Mouse (Mus musculus) heart, embryonic 13.5 days (tissue): Measurements from ENCODE around the gene Xpr1. TPM values are rescaled to one million over a fixed set of nuclear protein-coding genes. Genes with fewer than 3 reads are reported as not detected.
A peak's percentile ranks its signal among the peaks of the same experiment; 100 is the strongest.

Source experiments
- ATAC-seq: fragments of 200-750 bp; cut with Nextera tagmentation; 2 replicates; pipeline ENCODE4 v1.8.0; 2017; ENCODE audit warnings: moderate TSS enrichment; ENCODE audit not compliant: insufficient number of reproducible peaks, low FRiP score, low TSS enrichment; ENCODE audit errors: extremely low read depth
- H3K27ac ChIP-seq: fragments of 300-500 bp; sonication (generic); replicated peaks from 2 replicates; pipeline ENCODE4 v1.5.1; 2015; ENCODE audit warnings: moderate library complexity, mild to moderate bottlenecking, inconsistent platforms
- H3K27me3 ChIP-seq: fragments of 300-500 bp; sonication (generic); replicated peaks from 2 replicates; pipeline ENCODE4 v1.6.1; 2015; ENCODE audit warnings: mild to moderate bottlenecking, inconsistent platforms
- H3K36me3 ChIP-seq: fragments of 300-500 bp; sonication (generic); 2 replicates; pipeline ENCODE4 v1.6.1; 2015; ENCODE audit warnings: mild to moderate bottlenecking, inconsistent platforms
- H3K4me1 ChIP-seq: fragments of 300-500 bp; sonication (generic); 2 replicates; pipeline ENCODE4 v1.6.1; 2015; ENCODE audit warnings: inconsistent platforms
- H3K4me2 ChIP-seq: fragments of 300-500 bp; sonication (generic); 2 replicates; pipeline ENCODE4 v1.6.1; 2015; ENCODE audit warnings: inconsistent platforms, mild to moderate bottlenecking, moderate library complexity
- H3K4me3 ChIP-seq: fragments of 300-500 bp; sonication (generic); 2 replicates; pipeline ENCODE4 v1.5.1; 2015; ENCODE audit warnings: moderate library complexity, mild to moderate bottlenecking, inconsistent platforms
- H3K9ac ChIP-seq: fragments of 300-500 bp; sonication (generic); 2 replicates; pipeline ENCODE4 v1.6.1; 2015; ENCODE audit warnings: inconsistent platforms, mild to moderate bottlenecking, moderate library complexity
- H3K9me3 ChIP-seq: fragments of 300-500 bp; sonication (generic); 2 replicates; pipeline ENCODE4 v1.6.1; 2016; ENCODE audit warnings: inconsistent platforms
- WGBS: fragments of 180-500 bp; shearing (Covaris S2); methylation state at CpG from one replicate; pipeline ENCODE4 v1.1.7; 2015; ENCODE audit warnings: mixed read lengths; 5-methylcytosine and 5-hydroxymethylcytosine counted together
- polyA plus RNA-seq: library from polyadenylated mRNA; unstranded; fragments of >200 nt; fragmentation: Nextera tagmentation; extraction: Ambion mirVana; gene quantifications from 2 replicates; pipeline ENCODE4 v1.2.1, GENCODE M21; 2015

Gene Xpr1
- polyA plus RNA-seq, 1 experiment from 2014 or later, result 9.5 TPM

- H3K36me3 ChIP-seq, result no peaks in the 10 kb centered on the region
These were observed 10.1 kb upstream of the Xpr1 start for GRCm38 (mm10) chr1:155427126-155427865.

GRCm38 (mm10) chr1:155425743-155426315 is 8.6 kb upstream of the Xpr1 start:
- no peaks in the 10 kb centered on the region for H3K27me3 ChIP-seq

More at GRCm38 (mm10) chr1:155427126-155427865, 10.1 kb upstream of the Xpr1 start:
- H3K9ac ChIP-seq, result no peak overlapping the region
- no peak for ATAC-seq
- no peak overlapping the region for H3K27ac ChIP-seq
- H3K4me3 ChIP-seq, result no peak overlapping the region
- H3K9me3 ChIP-seq, result no peaks in the 10 kb centered on the region
- peaks cover 14% of the 10 kb centered on the region; the same call in 1 of the 2 replicates for H3K4me1 ChIP-seq
- no peaks in the 10 kb centered on the region for H3K27me3 ChIP-seq
- H3K4me2 ChIP-seq, result no peak overlapping the region
- WGBS, result 54% methylated on average over 6 of the region's 6 CpGs

GRCm38 (mm10) chr1:155425285-155425684 is 8.1 kb upstream of the Xpr1 start:
- 82% methylated on average over 5 of the region's 5 CpGs for WGBS
- no peak overlapping the region for H3K27ac ChIP-seq
- no peak for ATAC-seq
- H3K4me3 ChIP-seq, result no peak overlapping the region
- H3K36me3 ChIP-seq, result no peaks in the 10 kb centered on the region
- no peak overlapping the region for H3K9ac ChIP-seq
- H3K27me3 ChIP-seq, result no peaks in the 10 kb centered on the region
- no peaks in the 10 kb centered on the region for H3K9me3 ChIP-seq
- H3K4me1 ChIP-seq, result peaks cover 14% of the 10 kb centered on the region; the same call in 1 of the 2 replicates
- no peak overlapping the region for H3K4me2 ChIP-seq

More at GRCm38 (mm10) chr1:155425743-155426315, 8.6 kb upstream of the Xpr1 start:
- Histone ChIP-seq H3K9ac (no peak overlapping the region), H3K4me1 (peaks cover 14% of the 10 kb centered on the region; the same call in 1 of the 2 replicates), H3K9me3 (no peaks in the 10 kb centered on the region), H3K27ac (no peak overlapping the region), H3K4me3 (no peak overlapping the region), H3K36me3 (no peaks in the 10 kb centered on the region), H3K4me2 (no peak overlapping the region)
- ATAC-seq, result no peak
- 46% methylated on average over 6 of the region's 6 CpGs for WGBS

GRCm38 (mm10) chr1:155423801-155424200 is 6.6 kb upstream of the Xpr1 start:
- no peak for ATAC-seq
- 71% methylated on average over 4 of the region's 4 CpGs for WGBS

GRCm38 (mm10) chr1:155422022-155422421 is 4.8 kb upstream of the Xpr1 start:
- 85% methylated on average over 7 of the region's 7 CpGs for WGBS
- Histone ChIP-seq H3K36me3 (no peaks in the 10 kb centered on the region), H3K4me1 (peaks cover 15% of the 10 kb centered on the region), H3K4me2 (no peak overlapping the region), H3K4me3 (no peak overlapping the region), H3K9ac (no peak overlapping the region), H3K27me3 (no peaks in the 10 kb centered on the region), H3K27ac (no peak overlapping the region), H3K9me3 (no peaks in the 10 kb centered on the region)
- no peak for ATAC-seq

More at GRCm38 (mm10) chr1:155423801-155424200, 6.6 kb upstream of the Xpr1 start:
- H3K9ac ChIP-seq, result no peak overlapping the region
- H3K9me3 ChIP-seq, result no peaks in the 10 kb centered on the region
- no peaks in the 10 kb centered on the region for H3K36me3 ChIP-seq
- no peak overlapping the region for H3K4me3 ChIP-seq
- no peak overlapping the region for H3K4me2 ChIP-seq
- H3K27me3 ChIP-seq, result no peaks in the 10 kb centered on the region
- peaks cover 8% of the 10 kb centered on the region; the same call in 1 of the 2 replicates for H3K4me1 ChIP-seq
- H3K27ac ChIP-seq, result no peak overlapping the region

- no peak for ATAC-seq
- H3K4me2 ChIP-seq, result peak overlapping the region; percentile 85
- peak overlapping the region; percentile 92 for H3K27ac ChIP-seq
- no peaks in the 10 kb centered on the region for H3K36me3 ChIP-seq
- H3K4me3 ChIP-seq, result peak overlapping the region; percentile 81
- H3K4me1 ChIP-seq, result peaks cover 21% of the 10 kb centered on the region
- H3K9ac ChIP-seq, result peak overlapping the region; percentile 91
- no peaks in the 10 kb centered on the region for H3K27me3 ChIP-seq
- WGBS, result 4% methylated on average over 6 of the region's 6 CpGs
- H3K9me3 ChIP-seq, result no peaks in the 10 kb centered on the region
These were observed 991 bp downstream of the Xpr1 start for GRCm38 (mm10) chr1:155416147-155416700.

GRCm38 (mm10) chr1:155415421-155415820 is 1.8 kb downstream of the Xpr1 start:
- peak overlapping the region; percentile 85 for H3K4me2 ChIP-seq
- peaks cover 21% of the 10 kb centered on the region for H3K4me1 ChIP-seq
- H3K27me3 ChIP-seq, result no peaks in the 10 kb centered on the region
- no peak overlapping the region for H3K27ac ChIP-seq
- H3K4me3 ChIP-seq, result peak overlapping the region; percentile 81; the same call in 1 of the 2 replicates
- H3K9me3 ChIP-seq, result no peaks in the 10 kb centered on the region
- H3K9ac ChIP-seq, result peak overlapping the region; percentile 37; the same call in 1 of the 2 replicates
- no peak for ATAC-seq
- H3K36me3 ChIP-seq, result 0 out of 2 replicates have a peak, but pooled peaks cover 4% of the 10 kb centered on the region
- WGBS, result 59% methylated on average over 4 of the region's 4 CpGs

GRCm38 (mm10) chr1:155412705-155413104 is 4.5 kb downstream of the Xpr1 start:
- Histone ChIP-seq H3K36me3 (0 out of 2 replicates have a peak, but pooled peaks cover 4% of the 10 kb centered on the region), H3K27ac (no peak overlapping the region), H3K4me3 (no peak overlapping the region), H3K9ac (no peak overlapping the region), H3K4me2 (no peak overlapping the region), H3K4me1 (peaks cover 28% of the 10 kb centered on the region), H3K27me3 (no peaks in the 10 kb centered on the region), H3K9me3 (no peaks in the 10 kb centered on the region)
- 78% methylated on average over 2 of the region's 2 CpGs for WGBS
- ATAC-seq, result no peak

GRCm38 (mm10) chr1:155408577-155408966 is 8.6 kb downstream of the Xpr1 start:
- WGBS, result 78% methylated on average over 2 of the region's 2 CpGs
- Histone ChIP-seq H3K4me1 (peaks cover 11% of the 10 kb centered on the region; the same call in 1 of the 2 replicates), H3K27ac (no peak overlapping the region), H3K4me3 (no peak overlapping the region), H3K9ac (no peak overlapping the region), H3K27me3 (no peaks in the 10 kb centered on the region), H3K9me3 (peaks cover 4% of the 10 kb centered on the region; the same call in 1 of the 2 replicates), H3K4me2 (no peak overlapping the region), H3K36me3 (peaks cover 17% of the 10 kb centered on the region)
- ATAC-seq, result no peak

- H3K4me1 ChIP-seq, result peaks cover 11% of the 10 kb centered on the region; the same call in 1 of the 2 replicates
- no peak overlapping the region for H3K9ac ChIP-seq
- no peaks in the 10 kb centered on the region for H3K27me3 ChIP-seq
- H3K4me3 ChIP-seq, result no peak overlapping the region
- H3K4me2 ChIP-seq, result no peak overlapping the region
- ATAC-seq, result no peak
- no peak overlapping the region; the same call in 1 of the 2 replicates for H3K27ac ChIP-seq
- H3K9me3 ChIP-seq, result peaks cover 4% of the 10 kb centered on the region; the same call in 1 of the 2 replicates
- WGBS, result 73% methylated on average over 11 of the region's 11 CpGs
- peaks cover 17% of the 10 kb centered on the region for H3K36me3 ChIP-seq
These were observed 9.3 kb downstream of the Xpr1 start for GRCm38 (mm10) chr1:155407697-155408576.
